Mouse (Mus musculus) kidney, postnatal 4 days (tissue): ENCODE measurements around the gene Ssh2.

Experiments used
- DNase-seq, 2 experiments: peaks; one replicate each; pipeline ENCODE4 v3.0.0; 2021; ENCODE audit warnings: mixed read lengths in 2 of 2

Ssh2 gene

DNA sequence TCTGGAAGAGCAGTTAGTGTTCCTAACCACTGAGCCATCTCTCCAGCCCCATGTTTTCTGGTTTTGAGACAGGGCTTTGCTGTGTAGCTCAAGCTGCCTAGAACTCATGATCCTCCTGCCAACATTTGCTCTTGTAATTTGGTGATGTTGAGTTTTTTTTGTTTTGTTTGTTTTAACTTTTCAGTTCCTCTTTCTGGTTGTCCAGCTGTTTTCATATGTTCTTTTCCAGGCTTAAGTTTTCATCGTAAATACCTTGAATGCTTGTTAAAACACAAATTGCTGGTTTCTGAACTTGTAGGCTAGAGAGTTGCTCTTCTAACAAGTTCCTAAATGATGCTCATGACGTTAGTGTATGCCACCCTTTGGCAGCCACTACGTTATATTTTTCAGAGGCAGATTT, 139.0 kb downstream of the Ssh2 start:
- DNase-seq, result no peak

DNA sequence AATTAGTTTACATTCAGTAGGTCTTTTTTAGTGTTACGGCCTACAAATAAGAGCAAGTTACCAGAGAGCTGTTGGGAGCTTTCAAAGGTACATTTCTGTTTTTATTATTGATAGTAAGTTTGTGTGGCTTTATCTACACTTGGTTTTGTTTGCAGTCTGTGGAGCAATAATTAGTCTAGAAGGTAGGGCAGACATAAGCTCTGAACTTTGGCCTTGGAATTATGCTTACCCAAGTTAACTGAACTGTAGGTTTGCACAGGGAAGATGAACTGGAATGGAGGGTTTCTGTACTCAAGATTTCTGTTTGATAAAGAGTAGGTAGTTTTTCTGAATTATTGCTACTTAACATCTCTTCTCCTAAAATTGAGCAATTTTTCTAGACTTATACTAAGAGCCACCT, 141.8 kb downstream of the Ssh2 start:
- no peak for DNase-seq

DNA sequence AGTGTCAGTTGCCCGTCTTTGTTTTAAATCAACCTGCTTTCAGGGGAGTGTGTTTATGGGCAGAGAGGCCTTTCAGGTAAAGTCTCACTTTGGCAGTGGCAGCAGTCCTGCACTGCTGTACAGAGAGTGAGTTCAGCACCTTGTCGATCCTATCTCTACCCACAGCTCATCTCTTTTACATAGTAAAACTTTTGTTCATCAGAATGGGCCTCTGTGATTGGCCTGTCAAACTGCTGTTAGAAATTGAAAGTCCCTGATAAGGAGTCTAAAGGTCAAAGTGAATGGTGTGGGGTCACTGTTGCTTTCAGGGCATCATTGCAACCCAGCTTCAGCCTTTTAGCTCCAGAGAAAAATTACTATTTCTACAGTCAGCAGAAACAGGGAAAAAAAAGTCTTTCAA, 147.4 kb downstream of the Ssh2 start:
- no peak for DNase-seq

DNA sequence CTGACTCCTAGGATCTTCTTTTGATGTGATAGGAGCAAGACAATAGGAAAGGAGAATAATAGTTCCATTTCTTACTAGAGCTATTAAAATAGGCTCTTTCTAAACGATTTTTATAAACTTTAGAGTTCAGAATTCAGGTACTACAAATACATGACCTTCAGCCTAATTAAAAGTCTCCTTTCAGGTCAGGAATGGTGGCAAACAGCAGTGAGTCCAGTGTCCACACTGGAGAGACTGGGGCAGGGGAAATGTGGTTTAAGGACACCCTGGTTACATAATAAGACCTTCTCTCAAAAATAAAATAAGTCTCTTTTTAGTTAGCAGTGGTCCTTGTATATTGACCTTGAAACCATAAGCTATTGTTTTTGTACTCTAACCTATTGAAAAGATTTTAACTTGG, 148.3 kb downstream of the Ssh2 start:
- DNase-seq, result no peak

DNA sequence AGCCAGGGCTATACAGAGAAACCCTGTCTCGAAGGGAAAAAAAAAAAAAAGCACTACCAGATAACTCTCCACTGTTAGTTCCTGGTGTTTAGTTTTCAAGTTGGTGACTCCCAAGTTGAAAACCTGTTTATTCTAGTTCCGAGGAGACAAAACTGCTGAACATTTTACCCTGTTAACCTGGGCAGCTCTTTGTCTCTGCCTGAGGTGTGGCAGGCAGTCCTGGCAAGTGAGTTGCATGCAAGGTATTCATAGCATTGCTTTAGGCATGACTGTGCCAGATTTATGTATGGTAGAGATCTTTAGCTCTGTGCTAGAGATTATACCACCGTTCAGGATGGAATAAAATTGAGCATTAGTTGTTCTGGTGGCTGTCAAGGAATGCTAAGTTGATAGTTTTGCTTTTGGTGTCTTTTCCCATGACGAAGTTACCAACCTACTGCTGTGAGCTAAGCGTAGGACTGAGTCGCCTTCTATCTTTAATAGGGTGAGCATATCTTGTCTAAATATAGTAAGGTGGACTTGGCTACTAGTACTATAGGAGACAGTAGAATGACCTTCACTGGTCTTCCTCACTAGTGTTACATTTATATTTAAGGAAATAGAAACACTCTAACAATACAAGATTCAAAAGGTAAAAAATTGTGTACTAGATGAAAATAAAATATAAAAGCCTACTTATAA, 149.8 kb downstream of the Ssh2 start:
- DNase-seq, result no peak

DNA sequence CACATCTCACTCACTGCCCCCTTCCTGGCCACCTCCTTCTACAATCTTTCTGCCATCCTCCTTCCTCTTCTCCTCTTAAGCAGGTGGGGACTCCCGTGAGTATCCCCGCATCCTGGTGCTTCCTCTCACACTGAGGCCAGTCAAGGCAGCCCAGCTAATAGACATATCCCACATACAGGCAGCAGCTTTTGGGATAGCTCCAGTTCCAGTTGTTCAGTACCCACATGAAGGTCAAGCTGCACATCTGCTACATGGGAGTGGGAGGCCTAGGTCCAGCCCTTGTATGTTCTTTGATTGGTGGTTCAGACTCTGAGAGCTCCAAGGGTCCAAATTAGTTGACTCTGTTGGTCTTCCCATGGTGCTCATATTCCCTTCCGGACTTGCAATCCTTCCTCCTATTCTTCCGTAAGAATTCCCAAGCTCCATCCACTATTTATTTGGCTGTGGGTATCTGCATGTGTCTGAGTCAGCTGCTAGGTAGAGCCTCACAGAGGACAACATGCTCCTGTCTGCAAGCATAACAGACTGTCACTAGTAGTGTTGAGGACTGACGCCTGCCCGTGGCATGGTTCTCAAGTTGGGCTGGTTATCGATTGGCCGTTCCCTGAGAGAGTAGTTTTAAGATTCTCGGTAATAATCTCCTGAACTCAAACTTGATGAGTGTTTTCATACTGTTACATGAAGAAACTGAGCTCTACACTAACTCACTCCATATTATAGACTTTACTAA, 151.6 kb downstream of the Ssh2 start:
- no peak for DNase-seq

DNA sequence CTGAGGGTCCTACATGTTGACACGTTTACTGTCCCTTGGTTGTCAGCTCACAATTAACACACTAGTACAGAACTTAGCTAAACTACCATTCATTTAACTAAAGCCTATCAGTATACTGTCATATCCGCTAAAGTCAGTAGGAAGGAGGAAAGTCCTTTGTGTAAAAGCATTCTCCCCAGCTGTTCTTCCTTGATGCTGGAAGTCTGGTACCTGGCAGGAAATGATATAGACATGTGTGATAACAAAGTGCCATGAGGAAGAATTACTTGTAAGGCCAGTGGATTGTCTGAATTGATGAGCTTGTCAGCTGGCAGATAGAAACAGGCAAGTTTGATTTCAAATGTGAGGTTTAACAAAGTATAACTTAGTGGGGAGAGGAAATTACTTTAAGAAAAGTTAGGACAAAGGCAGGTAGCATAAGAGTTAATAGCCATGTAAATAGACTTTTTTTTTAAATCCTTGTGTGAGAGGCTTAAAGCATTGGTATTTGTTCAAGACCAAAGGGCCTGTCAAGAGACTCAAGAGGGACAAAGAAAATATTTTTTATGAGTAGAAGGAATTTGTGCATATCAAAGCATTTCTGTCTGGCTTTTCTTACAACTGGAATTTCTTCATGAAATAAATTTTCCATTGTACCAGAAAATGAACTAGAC, 153.2 kb downstream of the Ssh2 start:
- no peak for DNase-seq

DNA sequence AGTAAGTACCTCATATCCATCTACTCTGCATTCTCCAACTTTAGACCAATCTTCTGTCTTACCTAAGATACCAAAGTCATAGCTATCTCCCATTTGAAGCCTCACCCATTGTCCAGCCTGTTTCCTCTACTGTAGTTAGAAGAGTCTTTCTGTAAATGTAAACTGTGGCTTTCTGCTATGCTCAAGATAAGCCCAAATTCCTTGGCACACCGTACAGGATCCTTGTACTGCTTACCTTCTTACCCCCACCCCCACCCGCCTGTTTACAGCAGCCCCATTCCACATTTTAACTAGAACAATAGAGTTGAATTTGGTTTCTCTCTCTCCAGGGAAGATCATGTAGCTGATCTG, 153.7 kb downstream of the Ssh2 start:
- no peak for DNase-seq

DNA sequence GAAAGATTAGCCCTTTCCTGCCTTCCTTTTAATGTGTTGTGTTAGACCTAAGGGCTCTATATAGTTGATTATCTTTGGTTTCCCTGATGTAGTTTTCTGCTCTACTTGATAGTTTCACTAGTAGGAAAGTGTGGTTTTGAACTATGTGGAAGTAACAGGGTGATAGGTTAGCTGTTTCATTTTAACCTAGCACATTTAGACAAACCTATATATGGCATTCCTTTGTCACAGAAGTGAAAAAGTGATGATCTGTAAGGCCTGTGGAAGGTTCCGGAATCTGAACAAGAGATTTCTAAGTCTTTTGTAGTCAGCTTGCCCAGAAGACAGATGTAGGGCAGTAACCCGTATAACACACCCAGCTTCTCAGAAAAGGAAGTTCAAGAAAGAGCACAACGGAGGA, 155.0 kb downstream of the Ssh2 start:
- no peak for DNase-seq

DNA sequence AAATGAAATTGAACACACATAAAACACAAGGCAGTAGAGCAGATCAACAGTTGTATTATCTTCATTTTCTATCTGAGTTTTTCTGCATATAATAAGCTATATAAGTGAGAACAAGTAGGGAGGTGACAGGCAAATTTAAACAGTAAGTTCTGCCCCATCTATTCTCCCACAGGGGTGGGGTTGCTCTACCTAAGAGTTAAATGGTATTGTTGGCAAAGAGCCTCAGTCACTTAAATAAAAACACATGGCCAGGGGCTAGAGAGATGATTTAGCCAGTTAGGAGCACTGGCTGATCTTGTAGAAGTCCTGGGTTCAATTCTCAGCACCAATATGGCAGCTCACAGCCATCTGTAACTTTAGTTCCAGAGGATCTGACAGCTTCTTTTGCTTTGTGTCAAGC, 155.6 kb downstream of the Ssh2 start:
- DNase-seq, result no peak

DNA sequence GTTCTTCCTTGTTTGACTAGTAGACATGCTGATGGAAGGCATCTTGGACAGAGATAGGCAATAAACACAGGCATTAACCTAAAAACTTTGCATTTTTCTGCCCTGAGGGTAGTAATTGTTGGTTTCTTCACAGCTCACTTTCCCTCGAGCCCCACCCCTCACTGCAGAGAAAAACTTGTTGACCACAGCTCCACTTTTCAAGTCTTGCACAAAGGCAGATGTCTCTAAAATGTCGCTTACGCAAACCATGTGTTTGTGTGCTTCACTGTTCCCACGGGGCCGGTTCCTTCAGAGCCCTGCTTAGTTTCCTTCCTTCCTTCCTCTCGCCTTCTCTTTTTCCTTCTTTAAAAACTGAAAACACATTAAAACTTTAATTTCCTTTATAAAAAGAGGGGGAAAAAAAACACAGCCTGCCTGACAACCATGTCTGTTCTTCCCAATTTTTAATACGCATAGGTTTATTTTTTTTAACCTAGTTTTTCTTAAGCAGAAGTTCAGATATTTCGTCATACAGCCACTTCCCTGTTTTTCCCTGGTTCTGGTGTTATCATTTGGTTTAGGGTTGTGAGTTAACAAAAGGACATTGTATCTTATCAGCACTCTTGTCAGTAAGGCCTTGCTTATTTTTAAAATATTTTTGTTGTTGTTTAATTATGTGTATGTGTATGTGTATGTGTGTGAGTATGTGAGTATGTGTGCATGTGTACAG, 156.3 kb downstream of the Ssh2 start:
- peak; percentile 25 to 41 for DNase-seq

DNA sequence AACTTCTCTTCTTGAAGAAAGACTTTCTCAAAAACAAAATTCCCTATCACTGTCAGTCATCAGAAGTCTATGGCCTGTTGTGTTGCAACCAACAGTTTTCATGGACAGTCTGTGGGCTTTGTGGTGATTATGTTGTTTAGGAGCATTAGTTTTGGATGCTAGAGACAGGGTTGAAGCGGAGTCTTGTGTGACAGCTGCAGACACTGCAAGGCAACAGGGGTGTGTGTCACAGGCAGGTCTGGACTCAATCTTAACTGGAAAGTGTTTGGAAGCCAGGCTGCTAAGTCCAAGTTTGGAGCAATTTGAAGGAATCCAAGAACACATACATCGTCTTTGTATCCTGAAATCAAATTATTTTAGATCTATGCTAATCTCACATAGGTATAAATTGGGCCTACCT, 162.5 kb downstream of the Ssh2 start:
- no peak for DNase-seq

DNA sequence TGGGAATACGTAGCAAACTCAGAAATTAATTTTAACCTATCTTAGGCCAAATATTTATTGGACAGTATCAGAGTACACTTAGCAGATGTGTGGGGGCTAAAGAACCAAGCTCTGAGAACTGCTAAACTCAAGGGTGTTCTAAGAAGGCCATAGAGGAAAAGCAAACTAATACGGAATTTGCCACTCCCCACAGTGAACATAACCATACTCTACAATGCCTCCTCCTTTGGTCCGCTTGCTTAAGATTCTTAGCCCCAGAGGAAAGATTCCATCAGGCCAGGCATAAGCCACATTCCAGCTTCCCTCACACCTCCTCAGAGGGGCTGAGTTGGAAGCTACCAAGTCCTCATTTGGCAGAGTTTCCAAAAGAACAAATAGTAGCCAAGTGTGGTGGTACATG, 165.1 kb downstream of the Ssh2 start:
- no peak for DNase-seq

DNA sequence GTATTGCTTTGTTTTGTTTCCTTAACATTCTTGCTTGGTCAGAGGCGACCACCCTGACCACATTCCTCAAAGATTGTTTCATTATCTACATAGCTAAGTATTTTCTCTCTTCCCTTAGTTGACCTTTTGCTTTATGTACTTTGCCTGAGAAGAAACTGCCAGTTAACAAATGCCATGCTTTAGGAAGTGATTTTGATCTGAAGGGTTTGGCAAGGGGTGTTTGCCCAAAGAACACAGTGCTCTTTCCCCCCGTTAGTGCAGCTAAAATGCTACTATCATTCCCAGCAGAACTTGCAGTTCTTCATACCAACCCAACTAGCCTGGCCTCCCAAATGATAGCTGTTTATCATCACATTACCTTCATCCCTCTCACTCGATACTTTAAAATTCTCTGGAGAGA, 168.1 kb downstream of the Ssh2 start:
- no peak for DNase-seq

DNA sequence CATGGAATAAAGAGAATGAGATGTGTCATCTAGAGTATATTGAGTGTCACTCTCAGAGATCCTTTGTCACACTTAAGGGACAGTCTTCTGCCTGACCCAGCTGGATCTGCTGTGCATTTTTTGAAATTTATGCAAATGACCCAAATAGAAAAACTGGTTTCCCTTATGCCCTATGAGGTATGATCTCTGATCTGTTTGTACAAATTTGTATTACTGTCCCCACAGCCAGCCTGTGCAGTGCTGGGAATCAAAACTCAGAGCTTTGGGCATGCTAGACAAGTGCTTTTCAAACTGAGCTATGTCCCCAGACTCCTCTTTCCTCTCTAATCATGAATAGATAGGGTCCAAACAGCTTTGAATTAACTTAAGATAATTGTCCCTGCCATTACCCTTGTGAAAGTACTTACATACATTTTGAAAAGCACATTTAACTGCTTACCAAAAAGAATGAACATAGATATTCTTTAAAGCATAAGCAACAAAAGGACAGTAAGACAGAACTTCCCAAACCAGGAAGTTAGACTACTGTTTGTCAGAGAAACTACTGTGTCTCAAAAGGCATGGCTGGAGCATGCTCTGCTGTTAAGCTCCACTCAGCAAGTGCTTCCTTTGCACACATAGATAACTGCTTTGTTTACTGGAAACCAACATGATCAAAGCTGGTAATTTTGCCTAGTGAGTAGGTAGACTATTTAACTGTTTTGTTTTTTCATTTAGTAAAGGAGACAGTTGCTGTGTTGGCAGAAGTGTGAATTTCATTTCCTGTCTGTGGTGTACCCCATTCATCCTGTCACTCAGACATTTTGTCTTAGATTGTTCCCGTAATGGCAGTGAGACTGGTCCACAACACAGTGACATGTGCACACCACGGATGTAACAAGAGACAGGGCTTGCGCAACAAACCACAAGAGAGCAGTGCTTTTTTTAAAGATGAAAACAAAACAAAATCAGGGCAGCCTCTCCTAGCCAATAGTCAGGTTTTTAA, 169.9 kb downstream of the Ssh2 start:
- peak in 1 of 2 experiments; percentile 5 for DNase-seq

DNA sequence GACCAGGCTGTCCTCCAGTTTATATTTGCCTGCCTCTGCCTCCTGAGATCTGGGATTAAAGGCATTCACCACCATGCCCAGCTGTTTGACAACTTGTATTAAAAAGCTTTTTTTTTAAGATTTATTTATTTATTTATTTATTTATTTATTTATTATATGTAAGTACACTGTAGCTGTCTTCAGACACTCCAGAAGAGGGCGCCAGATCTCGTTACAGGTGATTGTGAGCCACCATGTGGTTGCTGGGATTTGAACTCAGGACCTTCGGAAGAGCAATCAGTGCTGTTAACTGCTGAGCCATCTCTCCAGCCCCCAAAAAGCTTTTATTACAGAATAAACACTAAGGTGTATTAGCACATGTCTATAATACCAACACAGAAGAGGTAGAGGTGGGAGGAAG, 172.1 kb downstream of the Ssh2 start:
- DNase-seq, result peak in 1 of 2 experiments; percentile 4

DNA sequence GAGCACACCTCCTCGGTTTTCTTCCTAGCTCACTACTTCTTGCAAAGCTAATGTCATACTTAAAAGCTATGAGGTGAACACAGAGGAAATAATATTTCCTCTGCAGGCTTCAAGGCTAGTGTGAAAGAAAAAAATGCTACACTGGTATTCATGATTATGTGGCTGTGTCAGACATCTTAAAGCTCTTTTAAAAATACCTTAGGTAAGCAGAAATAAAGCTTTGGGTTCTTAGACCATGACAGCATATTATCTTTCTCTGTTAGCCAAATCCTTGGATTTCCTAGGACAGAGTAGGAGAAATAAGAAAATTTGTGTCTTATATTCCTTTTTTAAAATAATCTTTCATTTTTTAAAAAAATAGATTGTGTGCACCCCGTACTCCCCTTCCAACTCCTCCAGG, 179.5 kb downstream of the Ssh2 start:
- no peak for DNase-seq

DNA sequence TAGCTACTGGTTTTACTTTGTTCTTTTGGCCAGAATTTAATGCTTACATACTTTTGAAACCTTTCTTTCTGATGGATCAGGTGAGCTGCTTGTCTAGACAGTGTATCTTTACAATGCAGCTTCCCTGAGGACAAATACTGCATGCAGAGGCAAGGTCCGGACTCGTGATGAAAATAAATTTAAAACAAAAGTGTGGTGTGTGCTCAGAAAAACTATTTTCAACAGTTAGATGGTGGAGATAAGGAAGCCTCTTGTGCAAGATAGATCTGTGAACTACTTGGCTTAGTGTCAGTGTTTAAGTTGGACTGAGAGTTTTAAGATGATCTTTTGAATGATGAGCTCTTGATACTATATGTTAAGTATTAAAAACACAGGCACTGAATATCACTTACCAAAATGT, 186.4 kb downstream of the Ssh2 start:
- DNase-seq, result no peak

DNA sequence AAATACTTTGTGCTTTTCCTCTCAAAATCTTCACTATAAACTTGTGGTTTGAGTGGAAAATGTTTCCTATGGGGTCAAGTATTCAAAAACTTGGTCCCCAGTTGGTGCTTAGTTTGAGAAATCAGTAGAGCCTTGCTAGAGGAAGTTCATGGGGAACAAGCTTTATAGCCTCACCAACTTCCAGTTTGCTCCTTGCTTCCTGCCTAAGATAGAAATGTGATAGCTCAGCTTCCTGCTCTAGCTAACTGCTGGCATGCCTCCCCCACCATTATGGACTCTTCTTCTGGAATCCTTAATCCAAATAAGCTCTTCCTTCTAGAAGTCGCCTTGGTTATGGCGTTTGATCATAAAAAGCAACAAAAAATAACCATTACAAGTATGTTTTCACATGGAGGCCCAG, 190.2 kb downstream of the Ssh2 start:
- DNase-seq, result no peak

DNA sequence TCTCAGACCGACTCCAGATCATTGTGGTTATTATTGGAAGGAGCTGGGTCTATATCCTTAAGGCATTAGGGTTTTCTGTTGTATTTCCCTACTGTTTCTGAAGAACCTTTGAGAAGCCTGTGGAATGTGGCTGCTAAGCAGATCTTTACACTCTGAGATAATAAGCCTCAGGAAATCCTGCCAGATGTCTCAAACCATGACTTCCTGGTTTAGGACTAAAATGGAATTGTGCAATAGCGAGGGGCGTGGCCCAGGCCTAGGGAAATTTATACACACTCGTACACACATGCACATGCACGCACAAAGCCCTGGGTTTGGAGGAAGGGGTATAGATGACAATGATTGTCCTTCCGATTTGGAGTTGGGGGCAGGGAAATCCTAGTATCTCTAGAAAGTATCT, 193.8 kb downstream of the Ssh2 start:
- DNase-seq, result peak; percentile 54 to 71

DNA sequence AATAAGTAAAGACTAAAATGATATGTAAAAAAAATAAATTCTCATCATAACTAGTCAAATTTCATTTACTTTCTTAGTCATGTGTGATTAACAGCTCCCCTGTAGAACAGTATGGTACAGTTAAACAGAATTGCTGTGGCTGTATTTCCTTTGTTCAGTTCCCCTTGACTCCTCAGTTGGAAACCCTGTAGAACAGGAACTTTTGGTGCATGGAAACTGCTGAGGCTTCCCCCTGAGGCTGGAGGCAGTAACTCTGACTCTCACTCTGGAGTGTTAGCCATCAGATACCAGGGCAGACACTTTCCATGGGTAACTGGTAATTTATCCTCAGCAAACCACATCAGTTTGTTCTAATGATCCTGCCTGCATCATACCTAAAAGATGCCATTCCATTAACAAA, 195.2 kb downstream of the Ssh2 start:
- DNase-seq, result peak in 1 of 2 experiments; percentile 4

DNA sequence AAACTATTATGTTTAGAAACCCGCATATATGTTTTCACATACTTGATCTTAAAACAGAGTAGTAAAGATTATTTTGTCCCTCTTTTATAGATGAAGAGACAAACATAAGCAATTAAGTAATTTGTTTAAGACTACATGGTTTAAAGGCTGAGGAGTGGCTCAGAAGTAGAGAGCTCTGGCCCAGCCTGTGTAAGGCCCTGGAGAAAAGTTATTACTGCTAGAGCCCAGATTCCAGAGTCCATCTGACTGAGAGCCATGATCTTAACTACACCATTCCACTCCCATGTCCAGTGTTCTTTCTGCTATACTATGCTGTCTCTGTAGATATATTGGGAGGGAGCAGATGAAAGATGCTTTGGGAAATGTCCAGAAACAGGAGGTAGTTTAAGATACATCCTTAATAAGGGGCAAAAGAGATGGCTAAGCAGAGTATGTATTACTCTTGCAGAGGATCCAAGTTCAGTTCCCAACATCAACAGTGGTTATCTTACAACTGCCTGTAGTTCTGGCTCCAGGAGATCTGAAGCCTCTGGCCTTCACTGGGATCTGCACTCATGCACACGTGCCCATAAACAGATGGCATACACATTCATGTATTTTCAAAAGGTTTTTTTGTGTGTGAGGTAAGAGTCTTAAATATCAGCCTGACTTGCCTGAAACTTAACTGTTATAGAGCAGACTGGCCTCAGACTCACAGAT, 198.2 kb downstream of the Ssh2 start:
- DNase-seq, result no peak
